ENCODE assay signal across 14 mouse cellular contexts in the genomic region with DNA sequence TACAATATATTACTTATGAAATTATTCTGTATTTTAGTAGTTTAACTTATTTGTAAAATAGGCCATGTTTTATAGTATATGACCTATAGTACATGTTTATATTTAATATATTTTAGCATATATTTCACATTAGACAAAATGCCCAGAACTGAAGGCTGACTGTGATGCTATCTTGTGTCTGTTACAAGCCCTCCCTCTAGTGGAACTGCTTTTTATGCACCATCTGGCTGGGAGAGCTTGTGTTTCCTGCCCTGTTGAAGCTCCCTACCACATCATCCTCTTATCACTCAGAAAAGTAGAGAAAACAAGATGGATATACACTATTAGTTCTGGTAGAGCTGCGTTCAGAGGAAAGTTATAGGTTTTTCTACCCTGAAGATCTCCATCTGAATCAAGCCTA.
DNase-seq lines count a peak whose midpoint lies in the region; ATAC-seq and TF ChIP-seq lines count a peak whose summit lies in the region.
"Had no signal": no experiment of that assay in that cellular context is flagged by ENCODE, and none has a peak within 500 bp of the region (broad histone marks: within the 10 kb centered on the region; RNA-seq: fewer than 3 reads in every experiment).

No protein-coding gene starts in this region.

- DNase-seq in cerebellum, postnatal 10 days, result peak; percentile 19 to 22
- no peak for DNase-seq in cerebellum, adult 8-10 months
- DNase-seq in kidney, postnatal 0 days (ENCODE audit: low spot score), result peak; percentile 3
- peak; percentile 21 for DNase-seq in right cerebral cortex, postnatal 10 days (ENCODE audit: low spot score in 2 of 2)
- DNase-seq in right cerebral cortex, postnatal 36 days (ENCODE audit: low spot score in 2 of 2), result no peak
- peak; percentile 19 for DNase-seq in telencephalon, adult 2 months (ENCODE audit: low read depth, low spot score)
- DNase-seq in lung, postnatal 36 days, result no peak
- DNase-seq: adrenal gland, adult 2 months; heart, postnatal 14 days; kidney, adult 11 months; lung, postnatal 14 days had no signal

- no peak overlapping the region for H3K4me3 ChIP-seq in kidney, postnatal 0 days (replicated peaks; ENCODE audit: low read depth, low read length)
- no peak overlapping the region for H3K4me3 ChIP-seq in kidney, embryonic 16.5 days (ENCODE audit: low read length)
- H3K4me3 ChIP-seq: embryonic facial prominence, embryonic 10.5 days; forebrain, embryonic 12.5 days had no signal

- TF ChIP-seq CTCF in kidney, postnatal 0 days (IDR thresholded peaks at IDR 0.05; ENCODE audit: low read depth), result peak; percentile 45; the same call in 1 of the 2 replicates

- H3K27ac ChIP-seq in kidney, postnatal 0 days, result no peak overlapping the region
- no peak overlapping the region for H3K27ac ChIP-seq in kidney, embryonic 16.5 days (ENCODE audit: low read length)
- H3K27ac ChIP-seq: embryonic facial prominence, embryonic 10.5 days; forebrain, embryonic 12.5 days had no signal

- no peak overlapping the region for H3K4me2 ChIP-seq in kidney, postnatal 0 days (ENCODE audit: low read length)
- H3K4me2 ChIP-seq in kidney, embryonic 16.5 days (replicated peaks; ENCODE audit: low read depth, low read length), result no peak overlapping the region
- H3K4me2 ChIP-seq: forebrain, embryonic 12.5 days had no signal

- H3K9me3 ChIP-seq in kidney, postnatal 0 days (replicated peaks; ENCODE audit: low read length), result no peaks in the 10 kb centered on the region
- no peaks in the 10 kb centered on the region for H3K9me3 ChIP-seq in kidney, embryonic 16.5 days (ENCODE audit: low read length)
- H3K9me3 ChIP-seq: embryonic facial prominence, embryonic 10.5 days; forebrain, embryonic 12.5 days had no signal

- H3K9ac ChIP-seq in kidney, postnatal 0 days (ENCODE audit: low read depth, low read length), result no peak overlapping the region
- H3K9ac ChIP-seq in kidney, embryonic 16.5 days (replicated peaks; ENCODE audit: low read length), result no peak overlapping the region
- H3K9ac ChIP-seq: forebrain, embryonic 12.5 days had no signal

- no peaks in the 10 kb centered on the region for H3K27me3 ChIP-seq in kidney, postnatal 0 days (ENCODE audit: insufficient read depth, low read length)
- H3K27me3 ChIP-seq in kidney, embryonic 16.5 days (ENCODE audit: insufficient read depth, low read length), result no peaks in the 10 kb centered on the region
- H3K27me3 ChIP-seq: forebrain, embryonic 12.5 days had no signal

- no peak for ATAC-seq in kidney, postnatal 0 days (replicated peaks; ENCODE audit: low FRiP score, low read depth)
- no peak for ATAC-seq in kidney, embryonic 16.5 days (ENCODE audit: low FRiP score, low TSS enrichment)

- no peaks in the 10 kb centered on the region for H3K4me1 ChIP-seq in kidney, postnatal 0 days (replicated peaks; ENCODE audit: insufficient read depth, low read length)
- H3K4me1 ChIP-seq in kidney, embryonic 16.5 days (ENCODE audit: insufficient read depth, low read length), result no peaks in the 10 kb centered on the region
- H3K4me1 ChIP-seq: embryonic facial prominence, embryonic 10.5 days; forebrain, embryonic 12.5 days had no signal

- WGBS in kidney, postnatal 0 days, result 57% methylated on average over 1 of the region's 1 CpGs
- 58% methylated on average over 1 of the region's 1 CpGs for WGBS in kidney, embryonic 16.5 days

- no peaks in the 10 kb centered on the region for H3K36me3 ChIP-seq in kidney, postnatal 0 days (ENCODE audit: insufficient read depth, low read length)
- H3K36me3 ChIP-seq in kidney, embryonic 16.5 days (ENCODE audit: insufficient read depth, low read length), result no peaks in the 10 kb centered on the region
- H3K36me3 ChIP-seq: embryonic facial prominence, embryonic 10.5 days; forebrain, embryonic 12.5 days had no signal

Comparison
In these comparisons a context has a peak if more than half of its experiments do, and no peak if none do; other contexts are left out.
1. DNase-seq: peak in cerebellum, postnatal 10 days (2 of 2), kidney, postnatal 0 days (single experiment), right cerebral cortex, postnatal 10 days (2 of 2) and telencephalon, adult 2 months (single experiment); none in cerebellum, adult 8-10 months (single experiment), right cerebral cortex, postnatal 36 days (0 of 2) and lung, postnatal 36 days (single experiment).